Mouse (Mus musculus) heart, postnatal 0 days (tissue): ENCODE measurements around the gene Top2a. TPM values are rescaled to one million over a fixed set of nuclear protein-coding genes. Genes with fewer than 3 reads are reported as not detected.

ENCODE experiments used
- ATAC-seq: fragments of 200-750 bp; cut with Nextera tagmentation; 2 replicates; pipeline ENCODE4 v1.8.0; 2017; ENCODE audit warnings: low read depth, moderate number of reproducible peaks, moderate library complexity; ENCODE audit not compliant: insufficient read depth
- DNase-seq: peaks from one replicate; pipeline ENCODE4 v3.0.0-alpha.2; 2016; ENCODE audit warnings: low spot score
- H3K27ac ChIP-seq: fragments of 300-500 bp; sonication (generic); 2 replicates; pipeline ENCODE4 v1.5.1; 2014; ENCODE audit warnings: low read depth, mild to moderate bottlenecking
- H3K27me3 ChIP-seq: fragments of 300-500 bp; sonication (generic); 2 replicates; pipeline ENCODE4 v1.6.1; 2014; ENCODE audit warnings: low read length, mixed read lengths; ENCODE audit not compliant: control insufficient read depth, insufficient read depth
- H3K36me3 ChIP-seq: fragments of 300-500 bp; sonication (generic); replicated peaks from 2 replicates; pipeline ENCODE4 v1.6.1; 2014; ENCODE audit warnings: low read length, mixed read lengths; ENCODE audit not compliant: control insufficient read depth, insufficient read depth
- H3K4me1 ChIP-seq: fragments of 300-500 bp; sonication (generic); 2 replicates; pipeline ENCODE4 v1.6.1; 2014; ENCODE audit warnings: antibody characterized with exemption; ENCODE audit not compliant: control insufficient read depth, insufficient read depth
- H3K4me2 ChIP-seq: fragments of 300-500 bp; sonication (generic); 2 replicates; pipeline ENCODE4 v1.6.1; 2014; ENCODE audit warnings: low read depth, mild to moderate bottlenecking, low read length, moderate library complexity
- H3K4me3 ChIP-seq: fragments of 300-500 bp; sonication (generic); 2 replicates; pipeline ENCODE4 v1.5.1; 2014; ENCODE audit warnings: low read depth, low read length
- H3K9ac ChIP-seq: fragments of 300-500 bp; sonication (generic); replicated peaks from 2 replicates; pipeline ENCODE4 v1.6.1; 2014; ENCODE audit warnings: low read depth, low read length, mixed read lengths
- H3K9me3 ChIP-seq: fragments of 300-500 bp; sonication (generic); replicated peaks from 2 replicates; pipeline ENCODE4 v1.6.1; 2016; ENCODE audit warnings: low read length; ENCODE audit not compliant: control insufficient read depth
- CTCF ChIP-seq: IDR thresholded peaks from 2 replicates; pipeline ENCODE4 v1.5.1; 2016; ENCODE audit warnings: antibody characterized with exemption, control low read depth, low read depth
- EP300 ChIP-seq: IDR thresholded peaks from 2 replicates; pipeline ENCODE4 v1.6.1; 2016; ENCODE audit warnings: antibody characterized with exemption, low read depth
- WGBS: fragments of 180-500 bp; shearing (Covaris S2); extraction: QIAGEN DNeasy Blood & Tissue Kit; methylation state at CpG from one replicate; pipeline ENCODE4 v1.1.7; 2014; 5-methylcytosine and 5-hydroxymethylcytosine counted together
- polyA plus RNA-seq: library from polyadenylated mRNA; unstranded; fragments of >200 nt; fragmentation: Nextera tagmentation; extraction: Ambion mirVana; gene quantifications from 2 replicates; pipeline ENCODE4 v1.2.1, GENCODE M21; 2015
- total RNA-seq: library from RNA; depleted of rRNA; stranded (reverse); fragments of >200 nt; gene quantifications from 2 replicates; pipeline ENCODE4 v1.2.3, GENCODE M21; 2014; ENCODE audit warnings: low replicate concordance; rRNA removed

Top2a gene
- total and polyA plus RNA-seq, 2 experiments from 2014 or later, result 38.2 to 52.9 TPM

GRCm38 (mm10) chr11:98943741-98944461 lies 80.1 kb downstream of the Top2a start:
- no peaks in the 10 kb centered on the region for H3K27me3 ChIP-seq
- peaks cover 82% of the 10 kb centered on the region for H3K4me1 ChIP-seq
- H3K36me3 ChIP-seq, result no peaks in the 10 kb centered on the region
- WGBS, result 30% methylated on average over 14 of the region's 14 CpGs
- no peaks in the 10 kb centered on the region for H3K9me3 ChIP-seq
- peak overlapping the region; percentile 100 for H3K27ac ChIP-seq
- 0 out of 2 replicates have a peak overlapping the region, but pooled peaks have one; percentile 12 for H3K4me3 ChIP-seq
- no peak for ATAC-seq
- H3K9ac ChIP-seq, result peak overlapping the region; percentile 46; the same call in 1 of the 2 replicates
- no peak for DNase-seq
- peak overlapping the region; percentile 82 for H3K4me2 ChIP-seq
- no peak for TF ChIP-seq CTCF
- no peak for TF ChIP-seq EP300

Other genes starting within 250 kb of the Top2a start
- gene Nr1d1, start 248.9 kb downstream of the Top2a start, total RNA-seq, result 21.0 and 24.3 TPM in 2 replicates
- 10.2 and 10.7 TPM in 2 replicates for gene Nr1d1, start 248.9 kb downstream of the Top2a start, polyA plus RNA-seq
- gene Msl1, start 228.7 kb downstream of the Top2a start, total RNA-seq, result 47.4 and 54.6 TPM in 2 replicates
- gene Msl1, start 228.7 kb downstream of the Top2a start, polyA plus RNA-seq, result 11.3 and 12.6 TPM in 2 replicates
- gene Casc3, start 219.3 kb downstream of the Top2a start, total RNA-seq, result 6.8 and 9.7 TPM in 2 replicates
- gene Casc3, start 219.3 kb downstream of the Top2a start, polyA plus RNA-seq, result 11.6 and 11.9 TPM in 2 replicates
- 0.77 and 0.80 TPM in 2 replicates for gene Rapgefl1, start 187.4 kb downstream of the Top2a start, total RNA-seq
- 0.41 and 0.55 TPM in 2 replicates for gene Rapgefl1, start 187.4 kb downstream of the Top2a start, polyA plus RNA-seq
- 3.4 and 6.2 TPM in 2 replicates for gene Wipf2, start 160.6 kb downstream of the Top2a start, total RNA-seq
- gene Wipf2, start 160.6 kb downstream of the Top2a start, polyA plus RNA-seq, result 1.5 and 1.8 TPM in 2 replicates
- 1.4 and 2.2 TPM in 2 replicates for gene Cdc6, start 116.4 kb downstream of the Top2a start, total RNA-seq
- 4.2 and 4.5 TPM in 2 replicates for gene Cdc6, start 116.4 kb downstream of the Top2a start, polyA plus RNA-seq
- gene Rara, start 96.4 kb downstream of the Top2a start, total RNA-seq, result 24.0 and 36.2 TPM in 2 replicates
- 14.7 and 15.8 TPM in 2 replicates for gene Rara, start 96.4 kb downstream of the Top2a start, polyA plus RNA-seq
- gene Gjd3, start 41.2 kb downstream of the Top2a start, total RNA-seq, result 4.2 and 14.7 TPM in 2 replicates
- 5.8 and 6.3 TPM in 2 replicates for gene Gjd3, start 41.2 kb downstream of the Top2a start, polyA plus RNA-seq
- 221 and 277 TPM in 2 replicates for gene Igfbp4, start 17.1 kb upstream of the Top2a start, total RNA-seq
- gene Igfbp4, start 17.1 kb upstream of the Top2a start, polyA plus RNA-seq, result 186 and 201 TPM in 2 replicates
- 0.69 TPM in 1 of 2 replicates, not detected in the other for gene Tns4, start 65.1 kb upstream of the Top2a start, total RNA-seq
- 0.05 and 0.12 TPM in 2 replicates for gene Tns4, start 65.1 kb upstream of the Top2a start, polyA plus RNA-seq
- gene Ccr7, start 130.9 kb upstream of the Top2a start, total RNA-seq, result 0.73 TPM in 1 of 2 replicates, not detected in the other
- 0.11 TPM in 2 replicates for gene Ccr7, start 130.9 kb upstream of the Top2a start, polyA plus RNA-seq
- 53.6 and 96.9 TPM in 2 replicates for gene Smarce1, start 206.8 kb upstream of the Top2a start, total RNA-seq
- 115 and 126 TPM in 2 replicates for gene Smarce1, start 206.8 kb upstream of the Top2a start, polyA plus RNA-seq
- gene Krt222, start 219.9 kb upstream of the Top2a start, total RNA-seq, result 4.5 and 5.7 TPM in 2 replicates
- gene Krt222, start 219.9 kb upstream of the Top2a start, polyA plus RNA-seq, result 6.9 and 7.9 TPM in 2 replicates